9 mouse cellular contexts compared by ENCODE assay signal in the genomic region with DNA sequence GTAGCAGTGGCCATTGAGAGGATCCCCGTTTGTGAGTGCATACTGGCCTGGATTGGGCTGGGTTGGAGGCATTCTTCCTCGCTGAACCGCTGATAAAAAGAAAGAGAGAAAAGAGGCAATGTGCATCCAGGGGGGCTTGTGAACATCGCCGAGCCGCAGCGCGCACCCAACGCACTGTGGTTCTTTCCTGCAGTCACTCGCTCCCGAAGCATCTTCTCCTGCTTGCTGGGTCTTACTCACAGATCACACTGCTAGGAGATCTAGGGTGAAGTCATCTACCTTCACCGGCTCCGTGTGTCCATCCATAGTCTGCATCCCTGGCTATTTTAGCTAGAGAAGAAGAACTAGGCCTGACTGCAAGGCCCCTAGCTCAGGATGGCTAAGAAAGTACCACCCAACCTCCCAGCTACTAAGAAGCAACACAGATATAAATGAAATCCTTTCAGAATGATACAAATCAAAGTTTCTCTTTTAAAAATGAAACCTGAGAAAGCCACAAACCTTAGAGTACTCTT. TPM values are rescaled to one million over a fixed set of nuclear protein-coding genes. Genes with fewer than 3 reads are reported as not detected.
DNase-seq lines count a peak whose midpoint lies in the region; ATAC-seq and TF ChIP-seq lines count a peak whose summit lies in the region.
"Had no signal": no experiment of that assay in that cellular context is flagged by ENCODE, and none has a peak within 500 bp of the region (broad histone marks: within the 10 kb centered on the region; RNA-seq: fewer than 3 reads in every experiment).

No protein-coding gene starts in this region.

- no peaks in the 10 kb centered on the region for H3K36me3 ChIP-seq in heart, postnatal 0 days (replicated peaks; ENCODE audit: control insufficient read depth, insufficient read depth, low read length)
- no peaks in the 10 kb centered on the region for H3K36me3 ChIP-seq in forebrain, embryonic 15.5 days
- peaks cover 12% of the 10 kb centered on the region for H3K36me3 ChIP-seq in midbrain, embryonic 13.5 days

- peaks cover 11% of the 10 kb centered on the region; the same call in 1 of the 2 replicates for H3K4me1 ChIP-seq in heart, postnatal 0 days (ENCODE audit: control insufficient read depth, insufficient read depth)
- peaks cover 24% of the 10 kb centered on the region for H3K4me1 ChIP-seq in forebrain, embryonic 15.5 days
- peaks cover 33% of the 10 kb centered on the region for H3K4me1 ChIP-seq in midbrain, embryonic 13.5 days (replicated peaks)

- no peak overlapping the region for H3K27ac ChIP-seq in heart, postnatal 0 days (ENCODE audit: low read depth)
- H3K27ac ChIP-seq in forebrain, embryonic 15.5 days (replicated peaks): peak overlapping the region; percentile 87
- peak overlapping the region; percentile 95 for H3K27ac ChIP-seq in midbrain, embryonic 13.5 days

- no peak for ATAC-seq in heart, postnatal 0 days (ENCODE audit: insufficient read depth, low read depth)
- no peak for ATAC-seq in forebrain, embryonic 15.5 days (replicated peaks)
- ATAC-seq in midbrain, embryonic 13.5 days: no peak
- ATAC-seq: Patski had no signal

- TF ChIP-seq EP300 in heart, postnatal 0 days (IDR thresholded peaks at IDR 0.05; ENCODE audit: low read depth): no peak

- H3K4me2 ChIP-seq in heart, postnatal 0 days (ENCODE audit: low read depth, low read length): peak overlapping the region; percentile 58
- peak overlapping the region; percentile 60 for H3K4me2 ChIP-seq in forebrain, embryonic 15.5 days (replicated peaks)
- peak overlapping the region; percentile 86 for H3K4me2 ChIP-seq in midbrain, embryonic 13.5 days (replicated peaks)

- intact Hi-C loops in heart, postnatal 36 days (cut with DNase I): loop anchor here (2.0 to 10.0 kb wide), 3 partner anchors 15 to 1221 kb away; no protein-coding TSS in a partner anchor

- DNase-seq in heart, postnatal 0 days (ENCODE audit: low spot score): no peak
- no peak for DNase-seq in heart, postnatal 36 days
- DNase-seq in brain, adult 2 months (ENCODE audit: low read depth, low spot score): peak; percentile 46
- no peak for DNase-seq in retina, postnatal 1 day
- no peak for DNase-seq in T-cell, adult 2 months (ENCODE audit: low spot score)
- no peak for DNase-seq in adrenal gland, postnatal 36 days

- no peak for TF ChIP-seq CTCF in heart, postnatal 0 days (IDR thresholded peaks at IDR 0.05; ENCODE audit: low read depth)

- 28% methylated on average over 11 of the region's 13 CpGs for WGBS in heart, postnatal 0 days
- 6% methylated on average over 13 of the region's 13 CpGs for WGBS in forebrain, embryonic 15.5 days
- 2% methylated on average over 13 of the region's 13 CpGs for WGBS in midbrain, embryonic 13.5 days

- H3K9me3 ChIP-seq in heart, postnatal 0 days (replicated peaks; ENCODE audit: control insufficient read depth, low read length): no peaks in the 10 kb centered on the region
- no peaks in the 10 kb centered on the region for H3K9me3 ChIP-seq in forebrain, embryonic 15.5 days
- no peaks in the 10 kb centered on the region for H3K9me3 ChIP-seq in midbrain, embryonic 13.5 days

- peak overlapping the region; percentile 39 for H3K4me3 ChIP-seq in heart, postnatal 0 days (ENCODE audit: low read depth, low read length)
- peak overlapping the region; percentile 89 for H3K4me3 ChIP-seq in forebrain, embryonic 15.5 days
- H3K4me3 ChIP-seq in midbrain, embryonic 13.5 days (replicated peaks): peak overlapping the region; percentile 94

- H3K9ac ChIP-seq in heart, postnatal 0 days (replicated peaks; ENCODE audit: low read depth, low read length): 0 out of 2 replicates have a peak overlapping the region, but pooled peaks have one; percentile 26
- peak overlapping the region; percentile 99 for H3K9ac ChIP-seq in forebrain, embryonic 15.5 days (replicated peaks)
- H3K9ac ChIP-seq in midbrain, embryonic 13.5 days (replicated peaks): peak overlapping the region; percentile 96

- peaks cover 62% of the 10 kb centered on the region for H3K27me3 ChIP-seq in heart, postnatal 0 days (ENCODE audit: control insufficient read depth, insufficient read depth, low read length)
- H3K27me3 ChIP-seq in forebrain, embryonic 15.5 days: no peaks in the 10 kb centered on the region
- peaks cover 25% of the 10 kb centered on the region for H3K27me3 ChIP-seq in midbrain, embryonic 13.5 days
- H3K27me3 ChIP-seq: Patski had no signal

RNA-seq across cellular contexts. Expression of a gene that starts 3.9 kb away (rescaled TPM):
- total RNA-seq in heart, postnatal 0 days (2014; rRNA removed; ENCODE audit: low replicate concordance): 11.4 and 11.6 TPM in 2 replicates
- 2.0 and 2.3 TPM in 2 replicates for polyA plus RNA-seq in heart, postnatal 0 days (2015; fragmentation: Nextera tagmentation; extraction: Ambion mirVana)
- 1 to 10 TPM; 3.8 to 4.1 TPM for total RNA-seq in heart, postnatal 36 days (2021)
- 77.7 and 88.5 TPM in 2 replicates for polyA plus RNA-seq in forebrain, embryonic 15.5 days (2015; fragmentation: Nextera tagmentation; extraction: Ambion mirVana)
- polyA plus RNA-seq in midbrain, embryonic 13.5 days (2015; fragmentation: Nextera tagmentation; extraction: Ambion mirVana): 76.9 and 83.2 TPM in 2 replicates
- 10 to 100 TPM; 17.8 to 33.0 TPM for total RNA-seq in adrenal gland, postnatal 36 days (2021)

Comparison
In these comparisons a context has a peak if more than half of its experiments do, and no peak if none do; other contexts are left out.
1. H3K4me3 ChIP-seq: peak in every context shown above with its lines; median percentile 94 in midbrain, embryonic 13.5 days; 89 in forebrain, embryonic 15.5 days; 39 in heart, postnatal 0 days.
2. H3K9ac ChIP-seq: peak in every context shown above with its lines; median percentile 99 in forebrain, embryonic 15.5 days; 96 in midbrain, embryonic 13.5 days; 26 in heart, postnatal 0 days.